Mouse (Mus musculus) neural tube, embryonic 12.5 days (tissue): ENCODE data around the gene Ccser2. TPM values are rescaled to one million over a fixed set of nuclear protein-coding genes. Genes with fewer than 3 reads are reported as not detected.

Experiments used
- ATAC-seq: fragments of 200-750 bp; cut with Nextera tagmentation; 2 replicates; pipeline ENCODE4 v1.8.0; 2017; ENCODE audit warnings: low read depth, mild to moderate bottlenecking, moderate TSS enrichment, moderate library complexity; ENCODE audit not compliant: low FRiP score
- H3K27ac ChIP-seq: fragments of 300-500 bp; sonication (generic); 2 replicates; pipeline ENCODE4 v1.5.1; 2016
- H3K27me3 ChIP-seq: fragments of 300-500 bp; sonication (generic); replicated peaks from 2 replicates; pipeline ENCODE4 v1.6.1; 2016; ENCODE audit warnings: mild to moderate bottlenecking
- H3K36me3 ChIP-seq: fragments of 300-500 bp; sonication (generic); 2 replicates; pipeline ENCODE4 v1.6.1; 2016; ENCODE audit warnings: mild to moderate bottlenecking
- H3K4me1 ChIP-seq: fragments of 300-500 bp; sonication (generic); 2 replicates; pipeline ENCODE4 v1.6.1; 2016
- H3K4me2 ChIP-seq: fragments of 300-500 bp; sonication (generic); replicated peaks from 2 replicates; pipeline ENCODE4 v1.6.1; 2016; ENCODE audit warnings: mild to moderate bottlenecking
- H3K4me3 ChIP-seq: fragments of 300-500 bp; sonication (generic); 2 replicates; pipeline ENCODE4 v1.5.1; 2016
- H3K9ac ChIP-seq: fragments of 300-500 bp; sonication (generic); 2 replicates; pipeline ENCODE4 v1.6.1; 2016; ENCODE audit warnings: mild to moderate bottlenecking
- H3K9me3 ChIP-seq: fragments of 300-500 bp; sonication (generic); 2 replicates; pipeline ENCODE4 v1.6.1; 2016; ENCODE audit warnings: mild to moderate bottlenecking
- WGBS: fragments of 180-500 bp; shearing (Covaris S2); methylation state at CpG from one replicate; pipeline ENCODE4 v1.1.7; 2016; 5-methylcytosine and 5-hydroxymethylcytosine counted together
- polyA plus RNA-seq: library from polyadenylated mRNA; unstranded; fragments of >200 nt; fragmentation: Nextera tagmentation; extraction: Ambion mirVana; gene quantifications from 2 replicates; pipeline ENCODE4 v1.2.1, GENCODE M21; 2016

Ccser2 gene
- polyA plus RNA-seq, 1 experiment from 2014 or later: 70.0 TPM

DNA sequence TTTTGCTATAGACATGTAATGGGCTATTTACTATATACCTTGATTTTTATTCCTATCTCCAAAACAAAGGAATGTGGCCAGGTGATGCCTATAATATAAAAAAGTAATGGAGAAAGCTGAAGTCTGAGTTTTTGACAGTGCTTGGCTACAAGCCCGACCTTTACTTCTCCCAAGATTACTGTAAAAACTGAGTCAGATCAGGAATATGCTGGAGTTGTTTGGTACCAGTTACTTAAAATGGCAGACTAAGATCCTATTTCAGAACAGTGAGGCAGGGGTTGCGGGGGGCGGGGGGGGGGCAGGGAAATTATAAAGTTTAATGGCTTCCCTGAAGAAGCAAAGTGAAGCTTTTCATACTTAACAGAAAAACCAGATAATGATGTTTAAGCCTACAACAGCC is 73.9 kb downstream of the Ccser2 start:
- H3K27ac ChIP-seq: no peak overlapping the region
- no peak for ATAC-seq

DNA sequence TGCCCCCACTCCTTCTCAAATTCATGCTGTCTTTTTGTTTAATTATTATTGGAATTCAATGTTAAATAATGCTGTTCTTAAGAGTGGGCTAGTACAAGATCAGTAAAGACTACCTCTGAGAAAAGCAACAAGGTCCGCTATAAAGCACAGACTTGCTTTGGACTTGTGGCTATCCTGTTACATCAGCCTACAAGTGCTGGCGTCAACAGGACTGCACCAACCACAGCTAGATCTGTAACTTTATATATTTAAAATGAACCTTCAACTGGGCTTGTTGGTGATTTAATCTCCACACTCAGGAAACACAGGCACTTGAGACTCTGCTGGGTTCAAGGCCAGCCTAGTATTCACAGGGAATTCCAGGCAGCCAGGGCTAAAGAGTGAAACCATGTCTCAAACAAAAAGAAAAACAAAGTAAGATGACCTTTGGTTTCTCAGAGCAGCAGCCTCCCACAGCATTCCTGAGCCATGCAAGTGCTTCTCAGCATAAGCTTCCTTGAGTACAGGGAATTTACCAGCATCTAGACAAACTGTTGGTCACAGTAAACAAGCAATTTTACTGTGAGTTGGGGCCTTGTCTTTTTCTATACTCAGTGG is 75.7 kb downstream of the Ccser2 start:
- Histone ChIP-seq H3K4me1 (no peaks in the 10 kb centered on the region), H3K9me3 (no peaks in the 10 kb centered on the region), H3K4me2 (no peak overlapping the region), H3K36me3 (0 out of 2 replicates have a peak, but pooled peaks cover 2% of the 10 kb centered on the region), H3K27ac (no peak overlapping the region), H3K4me3 (no peak overlapping the region), H3K9ac (no peak overlapping the region), H3K27me3 (no peaks in the 10 kb centered on the region)
- 77% methylated on average over 2 of the region's 2 CpGs for WGBS
- no peak for ATAC-seq

More for the DNA sequence above, 73.9 kb downstream of the Ccser2 start:
- H3K36me3 ChIP-seq: peaks cover 6% of the 10 kb centered on the region; the same call in 1 of the 2 replicates
- no peaks in the 10 kb centered on the region for H3K4me1 ChIP-seq
- H3K9ac ChIP-seq: no peak overlapping the region
- H3K4me3 ChIP-seq: no peak overlapping the region
- H3K4me2 ChIP-seq: no peak overlapping the region
- H3K27me3 ChIP-seq: no peaks in the 10 kb centered on the region
- no peaks in the 10 kb centered on the region for H3K9me3 ChIP-seq
- WGBS: 96% methylated on average over 3 of the region's 3 CpGs

DNA sequence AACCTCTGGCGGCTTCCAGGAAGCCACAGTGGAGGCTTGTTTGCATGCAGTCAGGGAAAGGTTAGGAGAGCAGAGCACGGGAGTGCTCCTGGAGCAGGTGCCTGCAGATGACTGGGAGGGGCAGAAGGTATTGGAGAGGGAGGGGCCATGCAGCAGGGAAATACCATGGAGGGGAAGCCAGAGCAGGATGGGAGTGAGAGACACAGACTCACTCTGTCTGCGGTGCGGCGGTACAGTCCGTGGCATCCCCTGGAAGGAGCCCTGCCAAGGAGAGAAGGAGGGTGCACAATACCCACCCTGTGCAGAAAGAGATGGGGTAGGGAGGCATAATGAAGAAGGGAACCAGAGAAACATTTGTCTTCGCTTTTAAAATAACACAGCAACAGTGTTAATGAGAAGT is 78.4 kb downstream of the Ccser2 start:
- WGBS: 85% methylated on average over 7 of the region's 7 CpGs
- Histone ChIP-seq H3K27me3 (no peaks in the 10 kb centered on the region), H3K36me3 (0 out of 2 replicates have a peak, but pooled peaks cover 2% of the 10 kb centered on the region), H3K9ac (no peak overlapping the region), H3K4me2 (no peak overlapping the region), H3K27ac (no peak overlapping the region), H3K4me1 (no peaks in the 10 kb centered on the region), H3K9me3 (no peaks in the 10 kb centered on the region), H3K4me3 (no peak overlapping the region)
- ATAC-seq: no peak

DNA sequence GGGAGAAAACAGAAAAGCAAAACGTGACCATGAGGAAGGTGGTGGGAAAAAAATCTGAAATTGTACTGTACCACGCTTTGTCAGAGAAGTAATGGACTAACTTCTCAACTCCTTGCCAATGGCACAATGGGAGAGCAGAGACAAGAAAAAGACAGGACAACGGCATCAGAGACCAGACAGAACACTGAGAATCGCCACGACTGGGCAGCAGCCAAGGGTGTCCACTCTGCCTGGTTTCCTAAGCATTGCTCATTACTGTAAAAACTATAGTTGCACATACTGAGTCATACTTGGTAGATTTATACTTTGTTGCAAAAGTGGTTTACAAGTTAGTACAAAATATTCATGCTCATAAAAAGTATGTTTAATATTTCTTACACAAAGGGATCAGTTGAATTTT is 82.9 kb downstream of the Ccser2 start:
- WGBS: 96% methylated on average over 5 of the region's 5 CpGs
- no peak overlapping the region for H3K9ac ChIP-seq
- no peaks in the 10 kb centered on the region for H3K27me3 ChIP-seq
- no peaks in the 10 kb centered on the region for H3K9me3 ChIP-seq
- peaks cover 5% of the 10 kb centered on the region; the same call in 1 of the 2 replicates for H3K36me3 ChIP-seq
- ATAC-seq: no peak
- no peaks in the 10 kb centered on the region for H3K4me1 ChIP-seq
- H3K27ac ChIP-seq: no peak overlapping the region
- no peak overlapping the region for H3K4me3 ChIP-seq
- no peak overlapping the region for H3K4me2 ChIP-seq

GRCm38 (mm10) chr14:36885117-36885516 is 83.5 kb downstream of the Ccser2 start:
- no peaks in the 10 kb centered on the region for H3K4me1 ChIP-seq
- no peaks in the 10 kb centered on the region for H3K27me3 ChIP-seq
- no peak for ATAC-seq
- H3K27ac ChIP-seq: no peak overlapping the region
- no peak overlapping the region for H3K4me3 ChIP-seq
- H3K9ac ChIP-seq: no peak overlapping the region
- 94% methylated on average over 1 of the region's 1 CpGs for WGBS
- H3K4me2 ChIP-seq: no peak overlapping the region
- peaks cover 5% of the 10 kb centered on the region; the same call in 1 of the 2 replicates for H3K36me3 ChIP-seq
- no peaks in the 10 kb centered on the region for H3K9me3 ChIP-seq

GRCm38 (mm10) chr14:36883576-36883975 is 85.0 kb downstream of the Ccser2 start:
- H3K36me3 ChIP-seq: peaks cover 12% of the 10 kb centered on the region
- H3K4me2 ChIP-seq: no peak overlapping the region
- H3K9me3 ChIP-seq: no peaks in the 10 kb centered on the region
- H3K27me3 ChIP-seq: no peaks in the 10 kb centered on the region
- no peak for ATAC-seq
- no peak overlapping the region for H3K9ac ChIP-seq
- WGBS: 68% methylated on average over 3 of the region's 3 CpGs
- H3K4me1 ChIP-seq: no peaks in the 10 kb centered on the region
- H3K27ac ChIP-seq: no peak overlapping the region
- no peak overlapping the region for H3K4me3 ChIP-seq

DNA sequence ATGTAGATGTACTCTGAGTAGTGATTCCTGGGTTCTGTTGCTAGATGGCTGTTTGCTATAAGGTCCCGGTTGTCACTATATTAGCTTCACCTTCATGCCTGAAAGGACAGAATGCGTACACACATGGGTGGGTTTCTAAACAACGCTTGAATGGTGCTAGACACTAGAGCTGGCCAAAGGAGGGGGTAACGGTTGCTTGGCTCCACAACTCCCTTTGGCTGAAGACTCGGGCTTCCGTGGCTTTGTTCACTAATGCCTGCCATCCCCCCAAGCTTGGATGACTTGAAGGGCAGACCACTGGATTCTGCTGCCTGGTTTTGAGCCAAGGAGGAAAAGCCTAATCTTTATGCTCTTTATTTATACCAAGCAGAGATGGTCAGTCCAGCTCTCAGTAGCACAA is 98.3 kb downstream of the Ccser2 start:
- Histone ChIP-seq H3K4me2 (no peak overlapping the region), H3K4me1 (no peaks in the 10 kb centered on the region), H3K36me3 (no peaks in the 10 kb centered on the region), H3K9me3 (no peaks in the 10 kb centered on the region), H3K9ac (no peak overlapping the region), H3K27ac (no peak overlapping the region), H3K4me3 (no peak overlapping the region), H3K27me3 (no peaks in the 10 kb centered on the region)
- ATAC-seq: no peak
- WGBS: 64% methylated on average over 6 of the region's 6 CpGs

DNA sequence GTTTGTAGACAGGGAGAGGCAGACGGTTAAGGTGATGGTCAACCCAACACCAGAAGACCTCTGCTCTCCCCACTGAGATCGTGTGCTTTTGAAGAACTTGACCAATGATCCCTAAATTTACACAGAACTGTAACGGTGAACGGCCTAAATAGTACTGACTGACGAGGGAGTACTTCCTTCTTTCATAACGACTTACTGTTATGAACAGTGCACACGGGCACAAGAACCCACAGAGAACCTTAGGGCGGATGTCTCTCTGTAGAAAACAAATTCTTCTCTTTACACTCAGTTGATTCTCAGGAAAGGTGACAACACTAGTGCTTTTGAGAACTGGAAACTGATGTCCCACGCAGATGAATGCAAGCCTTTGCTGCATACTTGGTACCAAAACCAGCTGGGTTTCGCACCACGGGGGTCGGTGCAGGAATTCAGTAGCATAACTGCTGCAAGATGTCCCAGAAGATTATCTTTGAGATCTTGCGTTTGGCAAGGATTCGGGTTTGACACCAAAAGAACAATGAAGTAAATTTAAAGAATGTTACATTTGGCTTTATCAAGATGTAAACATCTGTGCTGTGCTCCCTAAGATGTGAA is 99.7 kb downstream of the Ccser2 start:
- no peaks in the 10 kb centered on the region for H3K27me3 ChIP-seq
- no peak for ATAC-seq
- H3K27ac ChIP-seq: no peak overlapping the region
- no peak overlapping the region for H3K4me2 ChIP-seq
- H3K4me3 ChIP-seq: no peak overlapping the region
- H3K4me1 ChIP-seq: no peaks in the 10 kb centered on the region
- 84% methylated on average over 14 of the region's 14 CpGs for WGBS
- H3K36me3 ChIP-seq: no peaks in the 10 kb centered on the region
- H3K9me3 ChIP-seq: no peaks in the 10 kb centered on the region
- H3K9ac ChIP-seq: no peak overlapping the region

- no peak for ATAC-seq
- H3K27ac ChIP-seq: no peak overlapping the region
- no peak overlapping the region for H3K4me2 ChIP-seq
- no peak overlapping the region for H3K9ac ChIP-seq
- WGBS: 19% methylated on average over 6 of the region's 6 CpGs
- no peaks in the 10 kb centered on the region for H3K36me3 ChIP-seq
- H3K9me3 ChIP-seq: no peaks in the 10 kb centered on the region
- H3K27me3 ChIP-seq: no peaks in the 10 kb centered on the region
- no peaks in the 10 kb centered on the region for H3K4me1 ChIP-seq
- no peak overlapping the region for H3K4me3 ChIP-seq
These were observed 101.4 kb downstream of the Ccser2 start for GRCm38 (mm10) chr14:36866966-36867700.

DNA sequence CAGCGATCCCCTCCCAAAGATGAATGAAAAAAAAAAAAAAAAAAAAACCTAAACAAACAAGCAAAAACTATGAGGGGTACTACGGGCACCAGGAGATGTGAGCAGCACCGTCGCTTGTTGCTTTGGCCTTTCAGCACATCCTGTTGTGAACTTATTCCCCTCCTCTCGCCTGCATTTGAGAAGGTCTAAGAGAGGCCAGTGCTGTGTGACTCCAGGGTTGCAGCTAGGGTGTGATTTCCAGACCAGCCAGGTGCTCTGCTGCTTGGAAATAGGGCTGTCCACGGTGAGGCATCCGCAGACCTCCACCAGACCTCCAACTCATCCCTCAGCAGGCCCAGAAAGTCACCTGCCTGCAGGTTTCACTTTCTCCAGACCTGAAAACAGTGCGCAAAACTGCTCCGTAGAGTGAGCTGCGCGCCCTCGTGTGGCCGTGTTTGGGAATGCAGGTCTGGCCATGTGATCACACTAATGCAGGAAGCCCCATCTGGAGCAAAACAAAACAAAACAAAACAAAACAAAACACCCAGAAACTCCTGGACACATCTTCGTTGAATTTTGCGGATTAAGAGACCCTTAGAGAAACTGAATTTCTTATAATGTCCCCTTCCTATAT is 104.6 kb downstream of the Ccser2 start:
- H3K9ac ChIP-seq: no peak overlapping the region
- no peak overlapping the region for H3K27ac ChIP-seq
- no peaks in the 10 kb centered on the region for H3K9me3 ChIP-seq
- 25% methylated on average over 15 of the region's 15 CpGs for WGBS
- no peak overlapping the region for H3K4me3 ChIP-seq
- ATAC-seq: peak; percentile 38; the same call in 1 of the 2 replicates
- no peaks in the 10 kb centered on the region for H3K27me3 ChIP-seq
- no peaks in the 10 kb centered on the region for H3K4me1 ChIP-seq
- no peaks in the 10 kb centered on the region for H3K36me3 ChIP-seq
- H3K4me2 ChIP-seq: peak overlapping the region; percentile 46

DNA sequence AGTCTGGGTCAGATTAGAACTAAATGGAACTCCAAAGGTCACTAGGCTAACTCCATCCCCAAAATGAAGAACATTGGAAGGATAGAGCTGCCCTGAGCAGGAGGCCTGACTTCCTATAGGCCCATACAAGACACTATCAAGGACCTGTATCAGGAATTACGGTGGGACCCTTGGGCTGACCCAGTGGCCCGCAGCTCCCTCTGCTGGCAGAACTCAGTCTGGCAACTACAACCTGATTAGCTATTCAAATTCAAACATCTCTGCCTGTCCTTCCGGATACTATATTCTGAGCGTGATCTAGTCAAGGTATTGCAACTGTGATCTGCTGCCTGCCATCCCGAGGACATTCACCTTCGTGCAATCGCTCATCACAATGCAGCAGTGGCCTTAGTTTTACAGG is 106.2 kb downstream of the Ccser2 start:
- no peaks in the 10 kb centered on the region for H3K9me3 ChIP-seq
- ATAC-seq: peak; percentile 35; the same call in 1 of the 2 replicates
- H3K36me3 ChIP-seq: no peaks in the 10 kb centered on the region
- no peak overlapping the region for H3K9ac ChIP-seq
- H3K27me3 ChIP-seq: no peaks in the 10 kb centered on the region
- no peak overlapping the region for H3K4me2 ChIP-seq
- no peak overlapping the region for H3K4me3 ChIP-seq
- no peak overlapping the region for H3K27ac ChIP-seq
- no peaks in the 10 kb centered on the region for H3K4me1 ChIP-seq
- WGBS: 28% methylated on average over 7 of the region's 7 CpGs

DNA sequence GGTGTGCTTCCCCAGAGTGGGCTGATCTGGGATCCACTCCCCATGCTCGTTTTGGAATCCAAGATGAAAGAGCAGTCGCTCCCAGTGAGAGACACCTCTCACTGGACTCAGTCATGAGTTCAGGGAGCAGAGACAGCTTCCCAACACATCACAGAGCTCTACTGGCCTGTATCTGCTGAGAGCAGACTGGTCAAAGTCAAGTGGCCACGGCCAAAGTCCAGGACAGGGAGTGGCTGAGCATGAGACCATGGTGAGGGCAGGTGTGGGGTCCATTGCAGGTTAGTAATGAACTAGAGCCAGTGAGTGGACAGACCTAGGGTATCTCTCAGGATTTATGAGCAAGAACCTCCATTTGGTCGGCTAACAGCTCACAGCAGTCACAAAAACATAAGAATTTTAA is 109.6 kb downstream of the Ccser2 start:
- H3K27me3 ChIP-seq: no peaks in the 10 kb centered on the region
- no peak overlapping the region for H3K27ac ChIP-seq
- no peak overlapping the region for H3K4me2 ChIP-seq
- no peak for ATAC-seq
- no peak overlapping the region for H3K4me3 ChIP-seq
- H3K9me3 ChIP-seq: no peaks in the 10 kb centered on the region
- 75% methylated on average over 4 of the region's 4 CpGs for WGBS
- no peaks in the 10 kb centered on the region for H3K36me3 ChIP-seq
- H3K4me1 ChIP-seq: no peaks in the 10 kb centered on the region
- no peak overlapping the region for H3K9ac ChIP-seq
